Mouse (Mus musculus) urinary bladder, postnatal 25 days (tissue): Measurements from ENCODE around the gene Rnf6.
"Not testable (repeated sequence)": the region's sequence is repeated elsewhere in the genome, so short reads cannot be mapped to it uniquely, and the experiment has no call there.

Experiments used
- DNase-seq: peaks from one replicate; pipeline ENCODE4 v3.0.0; 2022; ENCODE audit warnings: low spot score

Rnf6 gene

GRCm38 (mm10) chr5:146229869-146230650 is 8.7 kb upstream of the Rnf6 start:
- DNase-seq: no peak

- DNase-seq: no peak
These were observed 6.1 kb upstream of the Rnf6 start for GRCm38 (mm10) chr5:146227496-146227895.

GRCm38 (mm10) chr5:146223786-146224185 is 2.4 kb upstream of the Rnf6 start:
- no peak for DNase-seq

GRCm38 (mm10) chr5:146221722-146222121 is 367 bp upstream of the Rnf6 start:
- DNase-seq: no peak

- DNase-seq: no peak
These were observed 865 bp downstream of the Rnf6 start for GRCm38 (mm10) chr5:146220501-146220878.

- DNase-seq: no peak
These were observed 15.8 kb downstream of the Rnf6 start for GRCm38 (mm10) chr5:146205537-146205936.

- no peak for DNase-seq
These were observed 17.4 kb downstream of the Rnf6 start for GRCm38 (mm10) chr5:146203921-146204320.

- no peak for DNase-seq
These were observed 20.8 kb downstream of the Rnf6 start for GRCm38 (mm10) chr5:146200580-146200979.

- DNase-seq: no peak
These were observed 21.8 kb downstream of the Rnf6 start for GRCm38 (mm10) chr5:146199540-146199939.

GRCm38 (mm10) chr5:146199073-146199472 is 22.3 kb downstream of the Rnf6 start:
- no peak for DNase-seq

GRCm38 (mm10) chr5:146193360-146193759 is 28.0 kb downstream of the Rnf6 start:
- DNase-seq: no peak

GRCm38 (mm10) chr5:146190501-146191269 is 30.7 kb downstream of the Rnf6 start:
- no peak for DNase-seq

- no peak for DNase-seq
These were observed 31.3 kb downstream of the Rnf6 start for GRCm38 (mm10) chr5:146190093-146190492.

- DNase-seq: no peak
These were observed 32.6 kb downstream of the Rnf6 start for GRCm38 (mm10) chr5:146188712-146189111.

- DNase-seq: no peak
These were observed 33.2 kb downstream of the Rnf6 start for GRCm38 (mm10) chr5:146188144-146188543.

- DNase-seq: peak; percentile 47
These were observed 33.9 kb downstream of the Rnf6 start for GRCm38 (mm10) chr5:146187441-146187840.

- DNase-seq: not testable (repeated sequence)
These were observed 36.2 kb downstream of the Rnf6 start, which contains the start of gene 1700001J03Rik for GRCm38 (mm10) chr5:146185204-146185603. 1700001J03Rik (minus strand) TSS chr5:146185304.

- DNase-seq: peak; percentile 12
These were observed 48.6 kb downstream of the Rnf6 start for GRCm38 (mm10) chr5:146172744-146173143.

GRCm38 (mm10) chr5:146170621-146171020 is 50.7 kb downstream of the Rnf6 start, which contains the start of gene Gm6309:
Gm6309 (minus strand) TSS chr5:146170721.
- not testable (repeated sequence) for DNase-seq

- not testable (repeated sequence) for DNase-seq
These were observed 60.9 kb downstream of the Rnf6 start, which contains the start of gene Gm5565 for GRCm38 (mm10) chr5:146160439-146160838. Gm5565 (minus strand) TSS chr5:146160539.
